Mouse (Mus musculus): ENCODE measurements around the gene Eci1. TPM values are rescaled to one million over a fixed set of nuclear protein-coding genes. Genes with fewer than 3 reads are reported as not detected.
"Not testable (repeated sequence)": the region's sequence is repeated elsewhere in the genome, so short reads cannot be mapped to it uniquely, and the experiment has no call there.

Gene Eci1
- 10 to 100 TPM; 23.1 to 33.9 (median 27.9) TPM for total RNA-seq (2022)

DNA sequence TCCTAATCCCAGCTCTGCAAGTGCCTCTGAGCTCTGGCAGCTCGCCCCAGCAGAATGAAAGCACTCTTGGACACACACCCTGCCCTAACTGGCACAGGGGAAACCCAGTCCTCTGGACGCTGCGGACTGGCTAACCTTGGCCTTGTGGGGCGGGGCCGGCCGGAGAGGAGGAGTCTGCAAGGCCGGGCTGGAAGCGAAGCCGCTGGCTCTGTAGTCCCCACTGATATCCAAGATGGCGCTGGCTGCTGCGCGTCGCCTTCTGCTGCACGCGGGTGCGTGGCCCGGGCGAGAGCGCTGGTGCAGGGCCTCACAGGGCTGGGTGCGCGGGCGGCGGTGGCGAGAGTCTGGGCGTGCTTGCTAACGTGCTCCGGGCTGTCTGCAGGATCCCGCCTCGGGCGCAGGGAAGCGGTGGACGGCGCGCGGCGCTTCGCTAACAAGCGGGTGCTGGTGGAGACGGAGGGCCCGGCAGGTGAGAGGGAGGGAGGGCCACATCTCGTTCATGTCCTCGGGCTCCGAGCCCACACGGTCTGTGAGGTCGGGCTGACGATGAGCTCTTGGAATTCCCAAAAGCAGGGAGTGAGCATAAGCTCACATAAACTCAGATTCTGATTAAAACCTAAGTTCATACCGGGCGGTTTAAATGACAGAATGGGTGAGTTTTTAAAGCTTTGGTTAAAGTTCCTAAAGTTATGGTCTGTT is at the start of gene Eci1:
TSS of gene Eci1 (plus strand) at position 171 of the 699 bp plus-strand sequence.
- DNase-seq (ENCODE audit: low spot score in 2 of 2): peak; percentile 90 to 92

DNA sequence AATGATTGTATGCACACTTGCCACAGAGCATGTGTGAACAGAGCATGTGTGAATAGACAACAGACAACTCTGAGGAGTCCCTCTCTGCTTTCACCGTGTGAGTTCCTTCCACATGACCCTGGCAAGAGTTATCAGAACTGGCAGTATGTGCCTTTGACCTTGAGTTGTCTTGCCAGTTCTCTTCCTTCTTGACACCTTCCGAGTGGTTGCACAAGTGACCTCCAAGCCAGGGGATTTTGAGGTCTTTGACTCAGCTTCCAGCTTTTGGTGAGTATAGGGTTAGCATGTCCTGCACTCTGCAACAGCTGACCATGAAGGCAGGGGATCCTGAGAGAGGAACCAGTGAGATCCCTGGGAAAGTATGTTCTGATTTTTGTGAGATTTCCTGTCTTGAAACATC is 47.9 kb upstream of the Eci1 start:
- no peak for DNase-seq (ENCODE audit: low spot score in 2 of 2)

GRCm38 (mm10) chr17:24383789-24384188 is 42.7 kb upstream of the Eci1 start:
- DNase-seq (ENCODE audit: low spot score in 2 of 2): no peak

- no peak for DNase-seq (ENCODE audit: low spot score in 2 of 2)
Measured at GRCm38 (mm10) chr17:24388711-24389110, 37.7 kb upstream of the Eci1 start.

DNA sequence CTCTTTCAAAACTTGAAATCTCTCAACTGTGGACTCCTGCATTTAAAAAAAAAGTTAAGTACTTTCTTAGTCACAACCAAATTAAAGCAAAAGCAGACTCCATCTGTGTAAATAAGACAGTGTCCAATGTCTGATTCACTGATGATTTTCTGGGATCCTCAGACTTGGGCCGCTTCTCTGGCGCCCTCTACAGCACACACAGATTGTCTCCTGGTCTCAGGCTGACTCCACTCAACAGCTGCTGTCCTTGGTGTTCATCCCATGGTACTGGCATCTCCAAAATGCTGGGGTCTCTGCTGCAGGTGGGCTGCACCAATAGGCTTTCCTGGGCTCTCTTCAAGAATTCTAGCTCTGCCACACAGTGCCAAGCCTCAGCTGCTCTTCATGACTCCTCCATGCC is 36.6 kb upstream of the Eci1 start:
- peak in 1 of 2 experiments; percentile 66 for DNase-seq (ENCODE audit: low spot score in 2 of 2)

DNA sequence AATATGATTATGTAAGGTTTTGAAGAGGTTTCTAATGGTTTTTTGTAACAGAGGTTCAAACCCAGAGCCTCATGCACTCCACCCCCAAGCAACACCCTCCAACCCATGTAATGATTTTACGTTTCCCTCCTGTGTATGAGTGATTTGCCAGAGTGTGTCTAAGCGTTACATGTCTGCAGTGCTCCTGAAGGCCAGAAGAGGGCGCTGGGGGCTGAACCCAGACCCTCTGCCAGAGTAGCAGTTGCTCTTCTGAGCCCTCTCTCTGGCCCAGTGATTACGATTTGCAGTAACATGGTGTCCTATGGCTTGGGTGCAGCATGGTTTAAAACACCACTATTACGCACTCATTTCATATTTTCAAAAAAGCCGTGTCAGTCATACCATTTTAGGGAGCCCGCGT is 35.3 kb upstream of the Eci1 start:
- no peak for DNase-seq (ENCODE audit: low spot score in 2 of 2)

- no peak for DNase-seq (ENCODE audit: low spot score in 2 of 2)
Measured at GRCm38 (mm10) chr17:24393527-24393926, 32.9 kb upstream of the Eci1 start.

GRCm38 (mm10) chr17:24394456-24394855 is 32.0 kb upstream of the Eci1 start:
- DNase-seq (ENCODE audit: low spot score in 2 of 2): no peak

GRCm38 (mm10) chr17:24402371-24402770 is 24.1 kb upstream of the Eci1 start:
- peak in 1 of 2 experiments; percentile 25 for DNase-seq (ENCODE audit: low spot score in 2 of 2)

- DNase-seq (ENCODE audit: low spot score in 2 of 2): no peak
Measured at GRCm38 (mm10) chr17:24407116-24407803, 19.2 kb upstream of the Eci1 start.

DNA sequence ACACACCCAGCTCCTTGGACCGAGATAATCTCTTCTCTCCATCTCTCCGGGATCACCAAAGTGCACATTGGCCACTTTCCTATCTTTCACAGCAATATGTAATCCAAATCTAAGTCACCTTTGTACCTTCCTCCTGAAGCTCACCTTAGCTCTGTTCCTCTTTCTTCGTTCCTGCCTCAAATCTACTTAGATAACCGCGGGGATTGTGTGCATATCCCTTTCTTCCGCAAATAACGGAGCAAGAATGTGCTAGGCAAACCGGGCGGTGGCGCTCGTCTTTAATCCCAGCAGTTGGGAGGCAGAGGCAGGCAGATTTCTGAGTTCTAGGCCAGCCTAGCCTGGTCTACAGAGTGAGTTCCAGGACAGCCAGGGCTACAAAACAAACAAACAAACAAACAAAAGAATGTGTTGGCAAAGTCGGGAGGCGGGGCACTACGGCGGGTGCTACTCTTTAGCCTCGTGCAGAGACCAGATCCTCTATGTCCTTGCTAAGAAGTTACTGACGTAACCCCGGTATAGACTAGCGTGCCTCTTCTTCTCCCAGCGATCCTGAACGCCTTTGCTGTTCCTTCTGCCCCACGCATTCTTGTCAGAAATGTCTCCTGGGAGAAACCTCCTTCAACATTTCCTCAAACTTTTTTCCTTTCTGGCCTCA is 12.8 kb upstream of the Eci1 start:
- DNase-seq (ENCODE audit: low spot score in 2 of 2): no peak

GRCm38 (mm10) chr17:24414230-24414976 is 12.0 kb upstream of the Eci1 start, which contains the start of gene Rnps1:
Gene Rnps1, plus strand, starts transcription at chr17:24414565.
- peak; percentile 88 to 89 for DNase-seq (ENCODE audit: low spot score in 2 of 2)

DNA sequence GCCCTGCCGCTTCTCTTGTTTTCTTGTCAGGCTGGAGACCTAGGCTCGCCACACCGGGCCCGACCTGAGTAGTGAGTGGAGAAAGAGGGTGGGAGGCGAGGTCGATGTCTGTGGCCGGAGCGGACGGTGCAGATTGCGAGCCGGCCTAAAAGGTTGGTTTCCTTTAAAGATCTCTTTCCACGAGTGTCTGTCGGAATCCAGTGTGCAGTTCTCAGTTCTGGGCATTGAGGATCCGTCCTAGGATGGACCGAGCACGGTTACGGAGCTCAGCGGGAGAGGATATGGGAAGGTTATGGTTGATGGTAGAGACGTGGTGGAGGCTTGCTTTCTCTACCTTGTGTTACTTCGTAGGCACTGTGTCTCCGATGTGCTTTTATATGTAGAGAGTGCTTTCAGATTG is 11.4 kb upstream of the Eci1 start:
- DNase-seq (ENCODE audit: low spot score in 2 of 2): no peak

GRCm38 (mm10) chr17:24416051-24416652 is 10.3 kb upstream of the Eci1 start:
- no peak for DNase-seq (ENCODE audit: low spot score in 2 of 2)

GRCm38 (mm10) chr17:24423114-24423513 is 3.3 kb upstream of the Eci1 start:
- no peak for DNase-seq (ENCODE audit: low spot score in 2 of 2)

- DNase-seq (ENCODE audit: low spot score in 2 of 2): no peak
Measured at GRCm38 (mm10) chr17:24424489-24424888, 2.0 kb upstream of the Eci1 start.

DNA sequence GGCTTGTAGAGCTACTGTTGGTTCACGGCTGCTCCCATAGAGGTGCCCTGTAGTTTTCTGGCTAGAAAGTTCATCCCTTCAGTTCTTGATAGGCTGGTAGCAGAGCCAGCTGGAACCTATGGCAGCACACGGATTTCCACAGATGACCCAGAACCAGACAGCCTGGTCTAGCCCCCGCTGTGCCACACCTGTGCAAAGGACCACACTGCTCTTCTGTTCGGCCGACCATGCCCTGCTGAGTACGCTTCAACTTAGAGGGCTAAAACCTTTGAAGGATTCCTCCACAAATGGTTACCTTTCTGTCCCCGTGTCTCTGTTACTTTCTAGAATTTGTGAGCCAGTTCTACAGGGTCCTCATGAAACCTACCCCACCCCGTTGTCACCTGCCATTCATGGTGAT is 1.1 kb upstream of the Eci1 start:
- DNase-seq (ENCODE audit: low spot score in 2 of 2): not testable (repeated sequence)

- DNase-seq (ENCODE audit: low spot score in 2 of 2): no peak
Measured at GRCm38 (mm10) chr17:24425905-24426304, 536 bp upstream of the Eci1 start.

- DNase-seq (ENCODE audit: low spot score in 2 of 2): no peak
Measured at GRCm38 (mm10) chr17:24427170-24427557, 723 bp downstream of the Eci1 start.

GRCm38 (mm10) chr17:24429201-24429983 is 3.0 kb downstream of the Eci1 start:
- DNase-seq (ENCODE audit: low spot score in 2 of 2): no peak
